Mouse (Mus musculus): Measurements from ENCODE around the gene Thap3.

GRCm38 (mm10) chr4:152032922-152033321 lies 44.1 kb upstream of the Thap3 start:
- TF ChIP-seq CTCF (IDR thresholded peaks at IDR 0.05; ENCODE audit: insufficient read depth, low read depth, low read length), result no peak
- no peak for TF ChIP-seq POLR2A (IDR thresholded peaks at IDR 0.05; ENCODE audit: insufficient read depth, low read depth, low read length)
